Mouse (Mus musculus) limb, embryonic 14.5 days (tissue): ENCODE measurements around the gene Pdzk1ip1. TPM values are rescaled to one million over a fixed set of nuclear protein-coding genes. Genes with fewer than 3 reads are reported as not detected.

Experiments used
- ATAC-seq: fragments of 200-750 bp; cut with Nextera tagmentation; 2 replicates; pipeline ENCODE4 v1.8.0; 2017; ENCODE audit warnings: low read depth, moderate number of reproducible peaks, moderate TSS enrichment; ENCODE audit not compliant: low FRiP score
- DNase-seq: peaks from one replicate; pipeline ENCODE4 v3.0.0-alpha.2; 2015; ENCODE audit warnings: low spot score
- H3K27ac ChIP-seq: fragments of 300-500 bp; sonication (generic); replicated peaks from 2 replicates; pipeline ENCODE4 v1.5.1; 2014; ENCODE audit warnings: low read depth, mild to moderate bottlenecking, low read length, moderate library complexity, mixed read lengths
- H3K27me3 ChIP-seq: fragments of 300-500 bp; sonication (generic); 2 replicates; pipeline ENCODE4 v1.6.1; 2014; ENCODE audit warnings: low read length, mixed read lengths; ENCODE audit not compliant: control insufficient read depth, insufficient read depth
- H3K36me3 ChIP-seq: fragments of 300-500 bp; sonication (generic); 2 replicates; pipeline ENCODE4 v1.6.1; 2014; ENCODE audit warnings: mild to moderate bottlenecking, low read length, moderate library complexity, mixed read lengths; ENCODE audit not compliant: control insufficient read depth, insufficient read depth
- H3K4me1 ChIP-seq: fragments of 300-500 bp; sonication (generic); 2 replicates; pipeline ENCODE4 v1.6.1; 2014; ENCODE audit warnings: antibody characterized with exemption, low read length, mixed read lengths; ENCODE audit not compliant: control insufficient read depth, insufficient read depth
- H3K4me2 ChIP-seq: fragments of 300-500 bp; sonication (generic); replicated peaks from 2 replicates; pipeline ENCODE4 v1.6.1; 2014; ENCODE audit warnings: low read depth, mild to moderate bottlenecking, low read length, moderate library complexity; ENCODE audit not compliant: severe bottlenecking
- H3K4me3 ChIP-seq: fragments of 300-500 bp; sonication (generic); replicated peaks from 2 replicates; pipeline ENCODE4 v1.5.1; 2014; ENCODE audit warnings: low read length
- H3K9ac ChIP-seq: fragments of 300-500 bp; sonication (generic); 2 replicates; pipeline ENCODE4 v1.6.1; 2014; ENCODE audit warnings: mild to moderate bottlenecking, low read depth, low read length, moderate library complexity; ENCODE audit not compliant: severe bottlenecking
- H3K9me3 ChIP-seq: fragments of 300-500 bp; sonication (generic); 2 replicates; pipeline ENCODE4 v1.6.1; 2016; ENCODE audit warnings: low read length; ENCODE audit not compliant: control insufficient read depth
- POLR2A ChIP-seq: fragments of 200-500 bp; IDR thresholded peaks from 2 replicates; pipeline ENCODE4 v1.8.0; 2012; ENCODE audit warnings: inconsistent platforms, mild to moderate bottlenecking, moderate library complexity, borderline replicate concordance; ENCODE audit not compliant: insufficient read depth, insufficient read length; ENCODE audit errors: extremely low read depth
- WGBS: fragments of 180-500 bp; shearing (Covaris S2); extraction: QIAGEN DNeasy Blood & Tissue Kit; methylation state at CpG from one replicate; pipeline ENCODE4 v1.1.7; 2014; 5-methylcytosine and 5-hydroxymethylcytosine counted together
- polyA plus RNA-seq, 2 experiments: library from polyadenylated mRNA; depleted of rRNA in 1 of 2; stranded (reverse) in 1 of 2; unstranded in 1 of 2; fragments of >200 nt; fragmentation: Nextera tagmentation in 1 of 2; extraction: Ambion mirVana in 1 of 2; gene quantifications; 2 replicates each; pipeline versions ENCODE4 v1.2.1 to v1.2.3; 2012 to 2014

Pdzk1ip1 gene
- polyA plus RNA-seq, 2 experiments = 12.0 to 21.9 TPM

DNA sequence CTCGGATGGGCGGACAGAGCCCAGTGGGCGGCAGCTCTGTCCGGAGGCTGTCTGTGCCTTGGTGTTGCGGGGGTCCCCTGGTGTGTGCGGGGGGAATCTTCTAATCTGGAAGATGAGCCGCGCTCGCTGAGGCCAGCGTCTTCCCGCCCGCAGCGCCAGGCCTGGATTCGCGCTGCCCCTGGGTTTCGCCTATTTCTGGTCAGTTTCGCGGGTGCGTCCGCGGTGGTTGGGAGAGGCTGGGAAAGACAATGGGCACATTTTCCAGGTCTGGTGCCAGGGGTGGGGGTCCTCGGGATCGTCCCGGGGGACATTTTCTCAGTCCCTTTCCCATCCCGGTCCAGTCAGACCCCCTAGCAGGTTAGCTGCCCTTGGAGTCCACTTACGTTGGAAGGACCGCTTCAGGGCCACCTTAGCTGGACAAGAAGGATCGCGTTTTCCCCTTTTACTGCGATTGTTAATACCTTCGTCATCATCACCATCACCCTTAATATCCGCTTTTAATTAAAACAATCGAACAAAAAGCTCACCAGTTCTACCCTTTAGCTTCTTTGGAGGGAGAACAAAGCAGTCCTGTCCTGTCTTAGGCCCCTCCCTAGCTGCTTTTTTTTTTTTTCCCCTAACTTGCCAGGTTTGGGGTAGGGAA, 30.7 kb upstream of the Pdzk1ip1 start:
- DNase-seq (no peak), ATAC-seq (no peak)
- WGBS = 1% methylated on average over 33 of the region's 33 CpGs

DNA sequence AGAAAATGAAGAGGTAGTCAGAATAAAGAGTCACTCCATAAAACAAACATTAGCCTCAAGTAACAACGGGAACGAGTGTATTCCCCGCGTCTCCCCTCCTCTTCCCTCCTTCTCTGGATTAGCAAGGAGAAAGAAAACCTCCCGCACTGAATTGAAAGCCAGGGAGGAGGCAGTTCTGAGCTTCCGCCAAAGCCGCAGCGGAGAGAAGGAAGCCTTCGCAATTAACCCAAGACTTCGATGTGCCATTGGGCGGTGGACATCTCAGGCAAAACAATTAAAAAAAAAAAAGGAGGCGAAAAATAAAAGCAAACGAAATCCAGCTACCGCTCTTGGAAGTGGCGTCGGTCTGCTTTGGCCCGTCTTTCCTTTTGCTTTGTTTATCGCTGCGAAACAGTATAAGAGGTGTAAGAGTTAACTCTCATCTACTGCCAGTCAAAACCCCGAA, 30.2 kb upstream of the Pdzk1ip1 start:
- ATAC-seq = no peak
- no peak overlapping the region for H3K27ac ChIP-seq
- H3K9me3 ChIP-seq = no peaks in the 10 kb centered on the region
- H3K4me3 ChIP-seq = 0 out of 2 replicates have a peak overlapping the region, but pooled peaks have one; percentile 1
- DNase-seq = no peak
- H3K36me3 ChIP-seq = no peaks in the 10 kb centered on the region
- peaks cover 98% of the 10 kb centered on the region for H3K27me3 ChIP-seq
- peaks cover 15% of the 10 kb centered on the region for H3K4me1 ChIP-seq
- H3K4me2 ChIP-seq = 0 out of 2 replicates have a peak overlapping the region, but pooled peaks have one; percentile 14
- TF ChIP-seq POLR2A = no peak
- WGBS = 1% methylated on average over 20 of the region's 20 CpGs
- H3K9ac ChIP-seq = no peak overlapping the region

More for the DNA sequence above, 30.7 kb upstream of the Pdzk1ip1 start:
- H3K36me3 ChIP-seq = no peaks in the 10 kb centered on the region
- H3K4me3 ChIP-seq = peak overlapping the region; percentile 36
- TF ChIP-seq POLR2A = no peak
- peaks cover 17% of the 10 kb centered on the region for H3K4me1 ChIP-seq
- no peaks in the 10 kb centered on the region for H3K9me3 ChIP-seq
- H3K27ac ChIP-seq = no peak overlapping the region
- H3K9ac ChIP-seq = no peak overlapping the region
- H3K4me2 ChIP-seq = peak overlapping the region; percentile 55; the same call in 1 of the 2 replicates
- peaks cover 96% of the 10 kb centered on the region for H3K27me3 ChIP-seq

DNA sequence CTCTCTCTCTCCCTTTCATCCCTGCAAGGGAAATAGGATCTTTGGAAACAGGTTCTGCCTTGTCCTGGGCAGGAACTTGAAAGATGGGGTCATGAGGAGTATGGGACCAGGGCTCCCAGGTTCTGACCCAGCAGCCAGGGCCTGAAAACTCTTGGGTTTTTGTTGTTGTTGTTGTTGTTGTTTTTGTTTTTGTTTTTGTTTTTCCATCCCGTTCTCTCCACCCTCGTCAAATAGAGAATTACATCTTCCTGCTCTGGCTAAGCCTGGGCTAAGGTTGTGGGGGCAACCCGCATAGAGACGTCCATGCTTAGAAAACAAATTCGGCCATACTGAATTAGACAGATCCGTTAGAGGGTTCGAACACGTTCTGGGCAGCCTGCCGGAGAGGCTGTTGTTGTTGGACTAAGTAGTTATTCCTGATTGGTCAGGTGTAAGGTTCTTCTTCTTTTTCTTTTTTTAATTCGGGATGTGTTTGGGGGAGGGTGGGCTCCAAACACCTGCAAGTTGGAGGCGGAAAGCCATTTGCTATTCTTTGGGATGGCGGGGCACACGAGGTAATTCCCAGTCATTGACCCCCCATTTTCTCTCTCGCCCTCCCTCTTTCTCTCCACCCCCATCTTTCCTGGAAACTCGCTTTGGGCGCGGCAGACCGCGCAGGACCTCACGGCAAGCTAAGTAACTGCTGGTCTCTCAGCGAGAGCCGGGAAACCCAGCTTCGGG, 29.5 kb upstream of the Pdzk1ip1 start:
- no peak for DNase-seq
- H3K9ac ChIP-seq = no peak overlapping the region
- no peak overlapping the region for H3K27ac ChIP-seq
- peaks cover 98% of the 10 kb centered on the region for H3K27me3 ChIP-seq
- no peaks in the 10 kb centered on the region for H3K36me3 ChIP-seq
- 0 out of 2 replicates have a peak overlapping the region, but pooled peaks have one; percentile 14 for H3K4me2 ChIP-seq
- peak overlapping the region; percentile 15; the same call in 1 of the 2 replicates for H3K4me3 ChIP-seq
- no peak for ATAC-seq
- WGBS = 3% methylated on average over 23 of the region's 23 CpGs
- H3K4me1 ChIP-seq = peaks cover 15% of the 10 kb centered on the region
- TF ChIP-seq POLR2A = no peak
- H3K9me3 ChIP-seq = no peaks in the 10 kb centered on the region

DNA sequence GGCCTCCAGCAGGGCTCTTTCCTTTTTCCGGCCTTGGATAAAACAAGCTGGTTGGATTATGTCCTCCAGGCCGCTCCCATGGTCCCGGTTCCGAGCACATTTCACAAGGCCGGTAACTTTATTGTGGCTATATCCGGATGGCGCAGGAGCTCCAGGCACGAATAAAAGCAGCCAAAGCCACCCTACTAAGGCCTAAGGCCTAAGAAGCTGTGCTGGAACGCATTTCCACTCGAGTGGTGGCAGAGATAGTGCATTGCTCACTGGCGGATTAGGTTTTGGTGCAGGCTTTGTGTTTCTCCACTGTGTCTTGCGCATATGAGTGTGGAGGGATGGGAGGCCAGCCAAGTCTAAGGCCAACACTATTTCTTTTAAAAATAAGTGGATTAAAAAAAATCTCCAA, 28.6 kb upstream of the Pdzk1ip1 start:
- H3K27me3 ChIP-seq = peaks cover 98% of the 10 kb centered on the region
- H3K27ac ChIP-seq = no peak overlapping the region
- WGBS = 10% methylated on average over 12 of the region's 12 CpGs
- H3K9me3 ChIP-seq = no peaks in the 10 kb centered on the region
- ATAC-seq (no peak), DNase-seq (no peak)
- H3K9ac ChIP-seq = no peak overlapping the region
- no peaks in the 10 kb centered on the region for H3K36me3 ChIP-seq
- peaks cover 15% of the 10 kb centered on the region for H3K4me1 ChIP-seq
- TF ChIP-seq POLR2A = no peak
- no peak overlapping the region for H3K4me2 ChIP-seq
- H3K4me3 ChIP-seq = no peak overlapping the region

DNA sequence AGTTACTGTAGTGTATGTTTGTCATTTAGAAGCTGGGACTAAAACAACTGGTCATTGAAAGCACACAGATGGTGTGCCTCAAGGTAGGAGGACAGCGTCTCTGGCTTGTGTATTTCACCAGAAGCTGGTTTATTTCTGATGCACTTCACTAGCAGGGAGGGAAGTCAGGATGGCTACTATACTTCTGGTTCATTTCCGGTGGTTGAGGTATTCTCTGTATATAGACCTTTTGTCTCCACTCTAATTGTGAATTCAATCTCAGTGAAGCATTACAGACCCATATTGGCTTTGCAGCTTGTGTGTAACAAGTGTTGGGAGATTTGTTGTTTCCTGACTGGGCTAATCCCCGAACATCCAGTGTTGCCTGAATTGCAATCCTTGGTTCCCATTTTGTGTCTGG, 27.8 kb upstream of the Pdzk1ip1 start:
- ATAC-seq (no peak), DNase-seq (no peak)
- H3K9ac ChIP-seq = no peak overlapping the region
- H3K9me3 ChIP-seq = no peaks in the 10 kb centered on the region
- WGBS = 16% methylated on average over 3 of the region's 3 CpGs
- H3K4me3 ChIP-seq = no peak overlapping the region
- H3K4me2 ChIP-seq = no peak overlapping the region
- peaks cover 98% of the 10 kb centered on the region for H3K27me3 ChIP-seq
- H3K4me1 ChIP-seq = peaks cover 15% of the 10 kb centered on the region
- H3K27ac ChIP-seq = no peak overlapping the region
- no peak for TF ChIP-seq POLR2A
- no peaks in the 10 kb centered on the region for H3K36me3 ChIP-seq
